Comparison of ENCODE assay signal across 13 mouse cellular contexts in the genomic region with DNA sequence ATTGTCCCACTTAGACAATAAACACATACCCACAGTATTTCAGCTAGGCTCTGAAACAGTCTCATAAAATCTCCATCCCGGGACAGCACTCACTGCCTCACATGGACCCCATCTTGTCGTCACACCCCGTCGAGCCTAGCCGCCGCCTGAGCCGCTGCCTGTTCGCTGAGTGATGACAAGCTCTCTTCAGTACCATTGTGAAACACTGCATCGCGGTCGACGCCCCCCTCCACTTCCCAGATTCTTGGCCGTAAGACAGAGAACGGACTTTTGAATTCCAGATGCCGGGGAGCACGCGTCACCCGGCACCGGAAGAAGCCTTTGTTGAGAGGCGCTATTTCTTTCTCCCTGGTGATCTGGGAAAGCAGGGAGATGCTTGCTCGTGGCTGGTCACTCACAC.
DNase-seq lines count a peak whose midpoint lies in the region; ATAC-seq and TF ChIP-seq lines count a peak whose summit lies in the region.
"Had no signal": no experiment of that assay in that cellular context is flagged by ENCODE, and none has a peak within 500 bp of the region (broad histone marks: within the 10 kb centered on the region; RNA-seq: fewer than 3 reads in every experiment).

No protein-coding gene starts in this region.

- TF ChIP-seq POLR2A in brain, embryonic 14.5 days (IDR thresholded peaks at IDR 0.05; ENCODE audit: borderline replicate concordance, extremely low read depth, insufficient read depth, insufficient read length, poor library complexity, severe bottlenecking), result no peak
- TF ChIP-seq POLR2A in heart, adult 2 months (IDR thresholded peaks at IDR 0.05; ENCODE audit: insufficient read depth, low read depth, low read length), result no peak

- ATAC-seq in lung, postnatal 0 days, result peak; percentile 88
- ATAC-seq: forebrain, embryonic 13.5 days; midbrain, embryonic 15.5 days had no signal

- H3K79me2 ChIP-seq in heart, adult 2 months (replicated peaks; ENCODE audit: control insufficient read depth, insufficient read depth, low read length), result no peaks in the 10 kb centered on the region

- intact Hi-C loops in heart, adult 2 months (cut with DNase I), result no loop called here
- intact Hi-C loops in heart, postnatal 14 days (cut with DNase I), result no loop called here

- H3K27me3 ChIP-seq in heart, adult 2 months (ENCODE audit: control insufficient read depth, insufficient read depth, low read length), result no peaks in the 10 kb centered on the region
- H3K27me3 ChIP-seq in lung, postnatal 0 days (replicated peaks; ENCODE audit: insufficient read depth, low read length), result no peaks in the 10 kb centered on the region
- H3K27me3 ChIP-seq: forebrain, embryonic 13.5 days; liver, embryonic 15.5 days; midbrain, embryonic 15.5 days; stomach, embryonic 15.5 days had no signal

- H3K4me2 ChIP-seq in lung, postnatal 0 days (replicated peaks; ENCODE audit: low read depth, low read length), result no peak overlapping the region
- H3K4me2 ChIP-seq: forebrain, embryonic 13.5 days; liver, embryonic 15.5 days; midbrain, embryonic 15.5 days; stomach, embryonic 15.5 days had no signal

- H3K9ac ChIP-seq in heart, adult 2 months (ENCODE audit: low read depth, low read length), result no peak overlapping the region
- H3K9ac ChIP-seq in lung, postnatal 0 days (replicated peaks; ENCODE audit: low read depth), result no peak overlapping the region
- H3K9ac ChIP-seq: forebrain, embryonic 13.5 days; liver, embryonic 15.5 days; midbrain, embryonic 15.5 days; stomach, embryonic 15.5 days had no signal

- 46% methylated on average over 21 of the region's 21 CpGs for WGBS in heart, adult 2 months
- 40% methylated on average over 21 of the region's 21 CpGs for WGBS in lung, postnatal 0 days

- no peak for TF ChIP-seq CTCF in brain, embryonic 14.5 days (IDR thresholded peaks at IDR 0.05; ENCODE audit: borderline replicate concordance, extremely low read depth, insufficient read depth, insufficient read length)
- no peak for TF ChIP-seq CTCF in heart, adult 2 months (IDR thresholded peaks at IDR 0.05)
- TF ChIP-seq CTCF in lung, postnatal 0 days (IDR thresholded peaks at IDR 0.05), result no peak

- peak; percentile 39 for DNase-seq in brain, embryonic 14.5 days (ENCODE audit: low read depth)
- peak; percentile 23 to 61 for DNase-seq in heart, adult 2 months
- DNase-seq in heart, postnatal 14 days, result peak; percentile 54 to 69
- peak; percentile 94 for DNase-seq in lung, postnatal 0 days (ENCODE audit: low spot score)
- no peak for DNase-seq in thymus, postnatal 10 days (ENCODE audit: low spot score in 2 of 2)
- DNase-seq in retina, postnatal 1 day, result no peak
- no peak for DNase-seq in retina, embryonic 14.5 days (ENCODE audit: low spot score)
- DNase-seq: cerebellum, adult 11-12 months; right cerebral cortex, postnatal 4 days had no signal

- H3K4me1 ChIP-seq in heart, adult 2 months (ENCODE audit: control insufficient read depth, insufficient read depth, low read length), result peaks cover 1% of the 10 kb centered on the region; the same call in 1 of the 2 replicates
- H3K4me1 ChIP-seq in lung, postnatal 0 days (ENCODE audit: insufficient read depth, low read depth, low read length), result peaks cover 10% of the 10 kb centered on the region; the same call in 1 of the 2 replicates
- H3K4me1 ChIP-seq: forebrain, embryonic 13.5 days; liver, embryonic 15.5 days; midbrain, embryonic 15.5 days; stomach, embryonic 15.5 days had no signal

- no peak overlapping the region for H3K27ac ChIP-seq in heart, adult 2 months
- H3K27ac ChIP-seq in lung, postnatal 0 days (ENCODE audit: low read length), result peak overlapping the region; percentile 2; the same call in 1 of the 2 replicates
- H3K27ac ChIP-seq: forebrain, embryonic 13.5 days; liver, embryonic 15.5 days; midbrain, embryonic 15.5 days; stomach, embryonic 15.5 days had no signal

- no peaks in the 10 kb centered on the region for H3K36me3 ChIP-seq in heart, adult 2 months (ENCODE audit: control insufficient read depth, insufficient read depth, low read length)
- H3K36me3 ChIP-seq in lung, postnatal 0 days (ENCODE audit: insufficient read depth, low read length), result no peaks in the 10 kb centered on the region
- H3K36me3 ChIP-seq: liver, embryonic 15.5 days; midbrain, embryonic 15.5 days; stomach, embryonic 15.5 days had no signal

- no peak overlapping the region for H3K4me3 ChIP-seq in heart, adult 2 months
- no peak overlapping the region for H3K4me3 ChIP-seq in lung, postnatal 0 days (ENCODE audit: low read depth, low read length)
- H3K4me3 ChIP-seq: forebrain, embryonic 13.5 days; liver, embryonic 15.5 days; midbrain, embryonic 15.5 days; stomach, embryonic 15.5 days had no signal

- peak; percentile 52; the same call in 1 of the 2 replicates for TF ChIP-seq EP300 in heart, adult 2 months (IDR thresholded peaks at IDR 0.05; ENCODE audit: insufficient read depth, low read depth, low read length)
- peak; percentile 79 for TF ChIP-seq EP300 in lung, postnatal 0 days (IDR thresholded peaks at IDR 0.05)

- H3K9me3 ChIP-seq in lung, postnatal 0 days (ENCODE audit: low read length), result no peaks in the 10 kb centered on the region
- H3K9me3 ChIP-seq: forebrain, embryonic 13.5 days; liver, embryonic 15.5 days; midbrain, embryonic 15.5 days; stomach, embryonic 15.5 days had no signal

Comparison
In these comparisons a context has a peak if more than half of its experiments do, and no peak if none do; other contexts are left out.
1. DNase-seq: peak in brain, embryonic 14.5 days (single experiment), heart, adult 2 months (2 of 2), heart, postnatal 14 days (2 of 2) and lung, postnatal 0 days (single experiment); none in thymus, postnatal 10 days (0 of 2), retina, postnatal 1 day (single experiment) and retina, embryonic 14.5 days (single experiment).